Mouse (Mus musculus): ENCODE results near the gene Agps. TPM values are rescaled to one million over a fixed set of nuclear protein-coding genes. Genes with fewer than 3 reads are reported as not detected.

The Agps gene
- polyA plus RNA-seq, 1 experiment from 2014 or later, result 26.2 TPM

DNA sequence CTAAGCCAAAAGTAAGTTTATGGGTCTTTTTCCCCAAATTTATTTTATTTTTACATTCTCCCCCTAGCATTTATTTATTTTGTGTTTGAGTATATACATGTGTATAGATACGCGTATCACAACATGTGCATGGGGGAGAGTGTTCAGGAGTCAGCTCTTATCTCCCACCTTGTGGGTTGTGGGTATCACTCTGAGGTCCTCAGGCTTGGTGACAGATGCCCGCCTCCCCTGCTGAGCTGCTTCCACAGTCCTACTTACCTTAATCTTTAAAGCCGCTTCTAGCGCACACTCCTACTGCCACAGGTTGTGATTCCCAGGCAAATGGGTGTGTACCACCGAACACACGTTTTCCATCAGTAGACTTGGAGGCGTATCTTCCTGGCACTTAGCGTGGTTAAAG lies 69.9 kb downstream of the Agps start:
- no peaks in the 10 kb centered on the region for H3K27me3 ChIP-seq (replicated peaks; ENCODE audit: control insufficient read depth, insufficient read depth, low read length)
- no peak overlapping the region for H3K27ac ChIP-seq (ENCODE audit: low read length)
- 94% methylated on average over 9 of the region's 9 CpGs for WGBS
- H3K4me3 ChIP-seq (replicated peaks; ENCODE audit: low read length), result no peak overlapping the region
- H3K9me3 ChIP-seq (ENCODE audit: control insufficient read depth, low read length), result 0 out of 2 replicates have a peak, but pooled peaks cover 2% of the 10 kb centered on the region
- no peaks in the 10 kb centered on the region for H3K4me1 ChIP-seq (replicated peaks; ENCODE audit: control insufficient read depth, insufficient read depth, low read length)
- H3K4me2 ChIP-seq (ENCODE audit: low read length), result no peak overlapping the region
- H3K36me3 ChIP-seq (ENCODE audit: control insufficient read depth, insufficient read depth), result 0 out of 2 replicates have a peak, but pooled peaks cover 2% of the 10 kb centered on the region
- H3K9ac ChIP-seq (replicated peaks; ENCODE audit: low read depth, low read length), result no peak overlapping the region
- ATAC-seq, result no peak

DNA sequence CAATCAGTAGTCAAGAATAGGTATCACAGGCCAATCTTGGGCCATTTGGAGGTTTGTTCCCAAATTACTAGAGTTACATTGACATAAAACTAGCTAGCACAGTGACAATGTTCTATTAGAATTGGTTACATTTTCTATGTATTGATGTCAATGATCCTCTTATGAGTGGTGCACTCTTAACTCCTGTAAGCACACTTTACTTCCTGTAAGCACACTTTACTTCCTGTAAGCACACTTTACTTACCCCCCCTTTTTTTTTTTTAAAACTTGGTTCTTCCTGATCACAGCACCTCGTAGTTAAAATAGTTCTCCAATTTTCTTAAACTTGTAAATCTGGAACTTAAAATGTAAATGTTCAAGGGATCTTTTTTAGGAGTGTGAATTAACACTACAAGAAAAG lies 75.2 kb downstream of the Agps start:
- Histone ChIP-seq H3K27ac (ENCODE audit: low read length) (no peak overlapping the region), H3K9me3 (ENCODE audit: control insufficient read depth, low read length) (no peaks in the 10 kb centered on the region), H3K4me1 (replicated peaks; ENCODE audit: control insufficient read depth, insufficient read depth, low read length) (no peaks in the 10 kb centered on the region), H3K4me3 (replicated peaks; ENCODE audit: low read length) (no peak overlapping the region), H3K36me3 (ENCODE audit: control insufficient read depth, insufficient read depth) (peaks cover 2% of the 10 kb centered on the region; the same call in 1 of the 2 replicates), H3K4me2 (ENCODE audit: low read length) (no peak overlapping the region), H3K9ac (replicated peaks; ENCODE audit: low read depth, low read length) (no peak overlapping the region), H3K27me3 (replicated peaks; ENCODE audit: control insufficient read depth, insufficient read depth, low read length) (no peaks in the 10 kb centered on the region)
- WGBS, result 65% methylated on average over 1 of the region's 1 CpGs
- no peak for ATAC-seq

DNA sequence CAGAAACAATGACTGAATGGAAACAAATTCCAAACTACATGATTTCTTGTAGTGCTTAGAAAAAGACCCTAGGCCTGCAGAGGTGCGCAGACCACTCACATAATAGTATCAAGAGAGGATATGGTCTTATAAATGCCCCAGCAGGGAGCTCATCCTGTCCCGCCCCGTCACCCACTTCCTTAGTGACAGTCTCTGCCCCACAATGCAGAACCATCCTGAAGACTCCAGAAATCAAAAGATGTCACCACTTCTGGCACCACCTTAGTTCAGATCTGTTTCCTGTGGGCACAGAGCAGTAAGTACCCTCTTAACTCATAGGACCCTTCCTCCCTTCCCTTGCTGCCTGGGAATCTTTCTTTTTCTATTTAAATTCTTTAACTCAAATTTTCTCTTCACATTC lies 83.1 kb downstream of the Agps start:
- Histone ChIP-seq H3K9me3 (ENCODE audit: control insufficient read depth, low read length) (no peaks in the 10 kb centered on the region), H3K4me3 (replicated peaks; ENCODE audit: low read length) (no peak overlapping the region), H3K4me1 (replicated peaks; ENCODE audit: control insufficient read depth, insufficient read depth, low read length) (no peaks in the 10 kb centered on the region), H3K27me3 (replicated peaks; ENCODE audit: control insufficient read depth, insufficient read depth, low read length) (no peaks in the 10 kb centered on the region), H3K4me2 (ENCODE audit: low read length) (no peak overlapping the region), H3K36me3 (ENCODE audit: control insufficient read depth, insufficient read depth) (peaks cover 3% of the 10 kb centered on the region; the same call in 1 of the 2 replicates), H3K27ac (ENCODE audit: low read length) (no peak overlapping the region), H3K9ac (replicated peaks; ENCODE audit: low read depth, low read length) (no peak overlapping the region)
- ATAC-seq, result no peak
- WGBS, result 92% methylated on average over 3 of the region's 3 CpGs

DNA sequence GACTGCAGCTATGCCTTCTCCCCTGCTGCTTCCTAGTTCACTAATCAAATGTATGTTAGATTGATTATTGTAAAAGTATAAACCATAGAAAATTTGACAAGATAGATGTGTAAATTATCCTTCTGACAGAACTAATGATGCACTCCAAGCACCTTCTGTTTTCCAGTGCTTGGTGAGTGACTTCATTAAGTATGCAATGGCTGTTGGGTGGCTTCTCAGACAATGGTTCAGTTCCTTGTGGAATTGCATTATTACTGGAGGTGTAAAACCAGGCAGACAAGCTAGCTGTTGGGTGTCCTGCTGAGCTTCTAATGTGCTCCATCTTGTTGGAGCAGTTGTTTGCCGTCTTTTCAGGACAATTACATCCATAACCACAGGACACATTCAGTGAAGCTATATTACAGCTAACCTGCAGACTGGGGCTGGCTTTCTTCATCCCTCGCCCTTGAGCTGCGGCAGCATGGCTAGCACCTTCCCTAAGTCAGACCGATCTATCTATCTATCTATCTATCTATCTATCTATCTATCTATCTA lies 91.9 kb downstream of the Agps start:
- H3K27me3 ChIP-seq (replicated peaks; ENCODE audit: control insufficient read depth, insufficient read depth, low read length), result no peaks in the 10 kb centered on the region
- no peaks in the 10 kb centered on the region for H3K9me3 ChIP-seq (ENCODE audit: control insufficient read depth, low read length)
- no peak overlapping the region for H3K27ac ChIP-seq (ENCODE audit: low read length)
- WGBS, result 83% methylated on average over 4 of the region's 4 CpGs
- H3K4me3 ChIP-seq (replicated peaks; ENCODE audit: low read length), result no peak overlapping the region
- no peak overlapping the region for H3K4me2 ChIP-seq (ENCODE audit: low read length)
- no peaks in the 10 kb centered on the region for H3K36me3 ChIP-seq (ENCODE audit: control insufficient read depth, insufficient read depth)
- no peak for ATAC-seq
- H3K4me1 ChIP-seq (replicated peaks; ENCODE audit: control insufficient read depth, insufficient read depth, low read length), result no peaks in the 10 kb centered on the region; the same call in 1 of the 2 replicates
- H3K9ac ChIP-seq (replicated peaks; ENCODE audit: low read depth, low read length), result no peak overlapping the region

DNA sequence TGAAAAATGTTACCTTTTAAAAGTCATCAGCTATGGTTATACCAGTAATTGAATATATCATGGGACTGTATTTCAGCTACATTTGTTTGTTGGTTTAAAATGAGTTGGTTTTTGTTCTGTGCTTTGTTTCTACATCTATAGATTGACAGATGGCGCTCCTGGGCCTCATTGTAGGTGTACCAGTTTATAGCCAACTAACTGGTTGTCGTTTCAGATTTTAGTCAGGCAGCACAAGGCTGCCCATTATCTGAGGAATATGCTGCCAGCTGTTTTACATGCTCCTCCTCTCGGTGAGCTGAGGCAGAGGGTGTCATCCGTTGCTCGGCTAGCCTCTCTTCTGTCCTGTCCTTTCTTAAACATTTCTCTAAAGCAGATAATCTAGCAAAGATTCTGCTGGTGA lies 94.1 kb downstream of the Agps start:
- Histone ChIP-seq H3K36me3 (ENCODE audit: control insufficient read depth, insufficient read depth) (no peaks in the 10 kb centered on the region), H3K4me1 (replicated peaks; ENCODE audit: control insufficient read depth, insufficient read depth, low read length) (peaks cover 2% of the 10 kb centered on the region; the same call in 1 of the 2 replicates), H3K9me3 (ENCODE audit: control insufficient read depth, low read length) (no peaks in the 10 kb centered on the region), H3K4me3 (replicated peaks; ENCODE audit: low read length) (no peak overlapping the region), H3K9ac (replicated peaks; ENCODE audit: low read depth, low read length) (no peak overlapping the region), H3K27me3 (replicated peaks; ENCODE audit: control insufficient read depth, insufficient read depth, low read length) (no peaks in the 10 kb centered on the region), H3K27ac (ENCODE audit: low read length) (no peak overlapping the region), H3K4me2 (ENCODE audit: low read length) (no peak overlapping the region)
- no peak for ATAC-seq
- WGBS, result 69% methylated on average over 5 of the region's 5 CpGs

DNA sequence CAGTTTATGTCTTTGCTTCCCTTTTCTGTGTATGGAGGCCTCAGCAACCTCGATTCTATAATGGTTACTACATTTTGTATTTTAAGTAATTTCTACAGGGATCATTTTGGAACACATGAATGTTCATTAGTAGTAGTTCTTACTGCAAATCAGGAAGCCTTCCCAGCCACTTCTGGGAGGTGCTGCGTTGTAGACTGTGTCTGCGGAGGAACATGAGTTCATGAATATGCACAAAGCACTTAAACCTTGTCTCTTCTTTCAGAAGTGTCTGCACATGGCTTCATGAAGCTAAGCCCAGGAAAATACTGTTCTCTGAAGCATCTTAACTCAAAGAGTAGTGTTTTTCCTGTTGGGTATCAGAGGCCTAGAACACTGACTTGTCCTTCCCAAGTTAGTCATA lies 96.0 kb downstream of the Agps start:
- Histone ChIP-seq H3K36me3 (ENCODE audit: control insufficient read depth, insufficient read depth) (no peaks in the 10 kb centered on the region), H3K27ac (ENCODE audit: low read length) (no peak overlapping the region), H3K4me2 (ENCODE audit: low read length) (no peak overlapping the region), H3K4me3 (replicated peaks; ENCODE audit: low read length) (no peak overlapping the region), H3K4me1 (replicated peaks; ENCODE audit: control insufficient read depth, insufficient read depth, low read length) (peaks cover 2% of the 10 kb centered on the region; the same call in 1 of the 2 replicates), H3K27me3 (replicated peaks; ENCODE audit: control insufficient read depth, insufficient read depth, low read length) (no peaks in the 10 kb centered on the region), H3K9me3 (ENCODE audit: control insufficient read depth, low read length) (no peaks in the 10 kb centered on the region), H3K9ac (replicated peaks; ENCODE audit: low read depth, low read length) (no peak overlapping the region)
- no peak for ATAC-seq
- WGBS, result 74% methylated on average over 3 of the region's 3 CpGs

DNA sequence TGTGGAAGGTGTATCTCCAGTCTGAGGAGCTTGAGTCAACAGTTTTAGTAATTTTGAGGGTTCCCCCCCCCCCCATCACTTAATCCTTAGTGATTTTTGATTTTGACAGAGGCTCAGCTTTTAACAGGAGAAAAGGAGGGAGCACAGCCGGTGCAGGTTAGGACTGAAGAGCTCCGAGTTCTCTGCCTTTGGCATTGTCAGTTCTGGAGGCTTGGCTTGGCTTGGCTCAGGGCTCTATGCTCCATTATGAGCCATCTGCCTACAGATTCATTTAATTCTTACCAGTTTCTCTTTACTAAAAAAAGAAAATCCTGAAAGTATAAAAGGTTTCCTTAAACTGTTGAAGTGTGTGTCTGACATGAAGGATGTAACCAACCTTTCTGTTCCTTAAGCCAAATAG lies 97.2 kb downstream of the Agps start:
- ATAC-seq, result no peak
- H3K27me3 ChIP-seq (replicated peaks; ENCODE audit: control insufficient read depth, insufficient read depth, low read length), result no peaks in the 10 kb centered on the region
- peaks cover 2% of the 10 kb centered on the region; the same call in 1 of the 2 replicates for H3K4me1 ChIP-seq (replicated peaks; ENCODE audit: control insufficient read depth, insufficient read depth, low read length)
- H3K36me3 ChIP-seq (ENCODE audit: control insufficient read depth, insufficient read depth), result no peaks in the 10 kb centered on the region
- H3K9ac ChIP-seq (replicated peaks; ENCODE audit: low read depth, low read length), result 0 out of 2 replicates have a peak overlapping the region, but pooled peaks have one; percentile 22
- 76% methylated on average over 2 of the region's 2 CpGs for WGBS
- no peak overlapping the region for H3K4me2 ChIP-seq (ENCODE audit: low read length)
- no peaks in the 10 kb centered on the region for H3K9me3 ChIP-seq (ENCODE audit: control insufficient read depth, low read length)
- H3K4me3 ChIP-seq (replicated peaks; ENCODE audit: low read length), result no peak overlapping the region
- peak overlapping the region; percentile 41 for H3K27ac ChIP-seq (ENCODE audit: low read length)

DNA sequence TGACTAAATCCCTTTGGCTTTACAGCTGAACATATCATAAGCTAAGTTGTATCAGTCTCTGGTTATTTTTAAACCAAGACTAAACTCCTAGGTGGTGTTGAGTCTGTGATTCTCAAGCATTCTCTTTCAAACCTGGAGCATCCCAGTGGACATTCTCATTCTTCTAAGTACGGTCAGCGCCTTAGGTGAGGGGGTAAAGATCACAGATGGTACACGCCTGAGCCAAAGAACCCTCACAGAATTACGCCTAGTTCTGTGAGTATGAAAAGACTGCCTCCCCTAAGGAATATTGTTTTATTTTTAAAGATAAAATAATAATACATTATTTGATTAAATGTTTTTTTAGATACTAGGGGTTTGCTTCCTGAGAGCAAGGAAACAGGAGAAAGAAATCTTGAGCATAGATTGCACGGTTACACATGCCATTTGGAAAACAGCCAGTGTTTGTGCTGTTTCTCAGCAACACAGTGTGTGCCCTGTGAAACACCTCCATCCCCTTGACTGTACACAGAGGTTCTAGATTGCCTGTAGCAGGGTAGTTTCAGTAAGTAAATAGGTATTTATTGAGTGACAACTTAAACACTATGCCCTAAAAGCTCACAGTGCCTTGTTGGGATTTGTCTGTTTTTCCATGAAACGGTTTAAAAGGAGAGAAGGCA lies 97.9 kb downstream of the Agps start:
- Histone ChIP-seq H3K27ac (ENCODE audit: low read length) (no peak overlapping the region), H3K4me1 (replicated peaks; ENCODE audit: control insufficient read depth, insufficient read depth, low read length) (peaks cover 2% of the 10 kb centered on the region; the same call in 1 of the 2 replicates), H3K27me3 (replicated peaks; ENCODE audit: control insufficient read depth, insufficient read depth, low read length) (no peaks in the 10 kb centered on the region), H3K9me3 (ENCODE audit: control insufficient read depth, low read length) (no peaks in the 10 kb centered on the region), H3K9ac (replicated peaks; ENCODE audit: low read depth, low read length) (no peak overlapping the region), H3K36me3 (ENCODE audit: control insufficient read depth, insufficient read depth) (no peaks in the 10 kb centered on the region), H3K4me3 (replicated peaks; ENCODE audit: low read length) (no peak overlapping the region), H3K4me2 (ENCODE audit: low read length) (no peak overlapping the region)
- no peak for ATAC-seq
- 82% methylated on average over 6 of the region's 6 CpGs for WGBS

DNA sequence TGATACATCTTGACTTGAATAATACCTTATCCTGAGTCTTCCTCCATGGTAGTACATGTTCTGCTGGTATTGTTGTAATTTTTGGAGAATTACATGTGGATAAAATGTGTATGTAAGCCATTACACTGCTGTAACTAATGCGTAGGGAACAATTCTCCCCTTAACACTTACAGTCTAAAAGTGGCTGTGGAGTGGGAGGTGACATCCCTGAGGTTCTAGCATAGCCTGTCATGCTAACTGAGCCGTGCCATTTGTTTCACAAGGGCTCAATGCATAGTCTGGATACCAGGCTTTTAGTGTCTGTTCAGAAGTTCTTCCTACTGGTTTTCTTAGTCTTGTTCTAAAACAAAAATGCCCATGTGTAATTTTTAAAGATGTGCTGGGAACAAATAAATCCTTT lies 99.0 kb downstream of the Agps start:
- Histone ChIP-seq H3K4me1 (replicated peaks; ENCODE audit: control insufficient read depth, insufficient read depth, low read length) (peaks cover 2% of the 10 kb centered on the region; the same call in 1 of the 2 replicates), H3K4me2 (ENCODE audit: low read length) (no peak overlapping the region), H3K9me3 (ENCODE audit: control insufficient read depth, low read length) (no peaks in the 10 kb centered on the region), H3K27me3 (replicated peaks; ENCODE audit: control insufficient read depth, insufficient read depth, low read length) (no peaks in the 10 kb centered on the region), H3K36me3 (ENCODE audit: control insufficient read depth, insufficient read depth) (no peaks in the 10 kb centered on the region), H3K27ac (ENCODE audit: low read length) (no peak overlapping the region), H3K9ac (replicated peaks; ENCODE audit: low read depth, low read length) (no peak overlapping the region), H3K4me3 (replicated peaks; ENCODE audit: low read length) (no peak overlapping the region)
- WGBS, result 91% methylated on average over 2 of the region's 2 CpGs
- ATAC-seq, result no peak
